Mouse (Mus musculus) heart, postnatal 0 days (tissue): ENCODE results near the gene Rbms3.

Source experiments
- CTCF ChIP-seq: IDR thresholded peaks from 2 replicates; pipeline ENCODE4 v1.5.1; 2016; ENCODE audit warnings: antibody characterized with exemption, control low read depth, low read depth
- EP300 ChIP-seq: IDR thresholded peaks from 2 replicates; pipeline ENCODE4 v1.6.1; 2016; ENCODE audit warnings: antibody characterized with exemption, low read depth

- TF ChIP-seq CTCF (no peak), EP300 (no peak)
Measured at GRCm38 (mm10) chr9:117234065-117234725, 395.5 kb downstream of the Rbms3 start.
